Mouse (Mus musculus): ENCODE measurements around the gene Kif26b.

The Kif26b gene

GRCm38 (mm10) chr1:178540247-178540646 is 11.3 kb downstream of the Kif26b start:
- DNase-seq (ENCODE audit: low spot score in 2 of 2), result no peak

GRCm38 (mm10) chr1:178542415-178542814 is 13.5 kb downstream of the Kif26b start:
- DNase-seq (ENCODE audit: low spot score in 2 of 2), result no peak

- no peak for DNase-seq (ENCODE audit: low spot score in 2 of 2)
These were observed 14.3 kb downstream of the Kif26b start for GRCm38 (mm10) chr1:178542990-178543944.

- no peak for DNase-seq (ENCODE audit: low spot score in 2 of 2)
These were observed 15.7 kb downstream of the Kif26b start for GRCm38 (mm10) chr1:178544585-178544984.

- no peak for DNase-seq (ENCODE audit: low spot score in 2 of 2)
These were observed 20.7 kb downstream of the Kif26b start for GRCm38 (mm10) chr1:178549576-178549975.

GRCm38 (mm10) chr1:178550477-178551047 is 21.6 kb downstream of the Kif26b start:
- no peak for DNase-seq (ENCODE audit: low spot score in 2 of 2)

GRCm38 (mm10) chr1:178552278-178552897 is 23.5 kb downstream of the Kif26b start:
- no peak for DNase-seq (ENCODE audit: low spot score in 2 of 2)

- DNase-seq (ENCODE audit: low spot score in 2 of 2), result no peak
These were observed 24.0 kb downstream of the Kif26b start for GRCm38 (mm10) chr1:178552898-178553284.

- DNase-seq (ENCODE audit: low spot score in 2 of 2), result no peak
These were observed 27.3 kb downstream of the Kif26b start for GRCm38 (mm10) chr1:178556226-178556625.

- no peak for DNase-seq (ENCODE audit: low spot score in 2 of 2)
These were observed 31.1 kb downstream of the Kif26b start for GRCm38 (mm10) chr1:178560043-178560442.

GRCm38 (mm10) chr1:178563834-178564233 is 34.9 kb downstream of the Kif26b start:
- DNase-seq (ENCODE audit: low spot score in 2 of 2), result no peak

GRCm38 (mm10) chr1:178564800-178565199 is 35.9 kb downstream of the Kif26b start:
- DNase-seq (ENCODE audit: low spot score in 2 of 2), result no peak

GRCm38 (mm10) chr1:178568551-178569545 is 39.9 kb downstream of the Kif26b start:
- DNase-seq (ENCODE audit: low spot score in 2 of 2), result no peak

GRCm38 (mm10) chr1:178571009-178571408 is 42.1 kb downstream of the Kif26b start:
- DNase-seq (ENCODE audit: low spot score in 2 of 2), result no peak

GRCm38 (mm10) chr1:178571885-178572444 is 43.0 kb downstream of the Kif26b start:
- DNase-seq (ENCODE audit: low spot score in 2 of 2), result no peak

- DNase-seq (ENCODE audit: low spot score in 2 of 2), result no peak
These were observed 44.6 kb downstream of the Kif26b start for GRCm38 (mm10) chr1:178573406-178574032.

GRCm38 (mm10) chr1:178575706-178576105 is 46.8 kb downstream of the Kif26b start:
- no peak for DNase-seq (ENCODE audit: low spot score in 2 of 2)

- no peak for DNase-seq (ENCODE audit: low spot score in 2 of 2)
These were observed 48.0 kb downstream of the Kif26b start for GRCm38 (mm10) chr1:178576926-178577325.

GRCm38 (mm10) chr1:178585366-178586020 is 56.6 kb downstream of the Kif26b start:
- DNase-seq (ENCODE audit: low spot score in 2 of 2), result no peak

Data from natural killer cell, adult 2 months (primary cell).